Mouse (Mus musculus): Measurements from ENCODE around the gene Cybrd1. TPM values are rescaled to one million over a fixed set of nuclear protein-coding genes. Genes with fewer than 3 reads are reported as not detected.

Cybrd1 gene
- polyA plus RNA-seq, 1 experiment from 2014 or later, result 1.5 TPM

DNA sequence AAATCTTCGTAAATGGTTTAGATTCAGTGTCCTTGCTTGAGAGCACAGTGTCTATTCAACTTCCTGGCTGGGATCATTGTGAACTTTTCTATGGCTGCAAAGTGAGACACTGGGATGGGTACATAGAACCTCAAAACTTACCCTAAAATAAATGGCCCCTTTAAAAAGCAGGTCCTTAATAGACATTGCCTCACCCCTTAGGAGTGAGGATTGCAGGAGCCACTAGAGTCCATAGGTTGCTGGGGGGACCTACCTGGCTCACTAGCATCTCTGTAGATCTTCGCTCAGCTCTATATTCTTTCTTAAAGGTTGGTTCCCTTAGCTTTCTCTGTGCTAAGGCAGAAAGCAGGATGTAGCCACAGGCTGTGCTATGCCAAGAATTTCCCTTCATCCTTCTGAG lies 12.6 kb downstream of the Cybrd1 start:
- no peak for ATAC-seq (replicated peaks)
- H3K4me2 ChIP-seq (replicated peaks), result no peak overlapping the region
- no peaks in the 10 kb centered on the region for H3K27me3 ChIP-seq
- H3K9ac ChIP-seq (replicated peaks), result no peak overlapping the region
- H3K9me3 ChIP-seq, result no peaks in the 10 kb centered on the region
- WGBS, result 90% methylated on average over 2 of the region's 2 CpGs
- no peak overlapping the region for H3K27ac ChIP-seq (replicated peaks)
- H3K4me3 ChIP-seq, result no peak overlapping the region
- H3K36me3 ChIP-seq, result no peaks in the 10 kb centered on the region
- H3K4me1 ChIP-seq, result no peaks in the 10 kb centered on the region

GRCm38 (mm10) chr2:71131866-71132496 lies 14.3 kb downstream of the Cybrd1 start:
- no peak for ATAC-seq (replicated peaks)
- 84% methylated on average over 3 of the region's 3 CpGs for WGBS

DNA sequence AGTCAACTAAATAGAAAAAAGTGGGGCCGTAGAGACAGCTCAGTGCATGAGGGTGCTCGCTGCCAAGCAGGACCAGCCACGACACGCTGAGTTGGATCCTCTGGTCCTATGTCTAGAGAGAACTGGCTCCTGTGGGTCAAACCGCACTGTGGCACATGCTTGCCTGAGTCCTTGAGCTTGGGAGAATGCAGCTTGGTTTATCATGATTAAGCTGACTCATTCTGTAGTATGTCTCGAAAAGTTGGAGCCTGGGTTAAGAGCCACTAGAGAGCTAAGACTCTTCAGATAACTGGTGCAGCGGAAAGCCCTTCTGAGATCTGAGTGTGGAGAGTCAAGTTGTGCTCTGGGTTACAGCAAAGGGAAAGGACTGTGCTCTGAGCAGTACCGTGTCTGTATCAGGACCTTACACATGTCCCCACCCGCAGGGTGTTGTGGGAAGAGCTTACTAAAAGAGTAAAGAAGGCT lies 16.4 kb downstream of the Cybrd1 start:
- Histone ChIP-seq H3K27me3 (no peaks in the 10 kb centered on the region), H3K27ac (replicated peaks) (no peak overlapping the region), H3K9ac (replicated peaks) (no peak overlapping the region), H3K4me1 (no peaks in the 10 kb centered on the region), H3K9me3 (no peaks in the 10 kb centered on the region), H3K4me2 (replicated peaks) (no peak overlapping the region), H3K4me3 (no peak overlapping the region), H3K36me3 (no peaks in the 10 kb centered on the region)
- no peak for ATAC-seq (replicated peaks)
- 88% methylated on average over 9 of the region's 9 CpGs for WGBS

More at GRCm38 (mm10) chr2:71131866-71132496, 14.3 kb downstream of the Cybrd1 start:
- Histone ChIP-seq H3K4me1 (no peaks in the 10 kb centered on the region), H3K9ac (replicated peaks) (no peak overlapping the region), H3K27ac (replicated peaks) (no peak overlapping the region), H3K27me3 (no peaks in the 10 kb centered on the region), H3K9me3 (no peaks in the 10 kb centered on the region), H3K4me2 (replicated peaks) (no peak overlapping the region), H3K4me3 (no peak overlapping the region), H3K36me3 (no peaks in the 10 kb centered on the region)

DNA sequence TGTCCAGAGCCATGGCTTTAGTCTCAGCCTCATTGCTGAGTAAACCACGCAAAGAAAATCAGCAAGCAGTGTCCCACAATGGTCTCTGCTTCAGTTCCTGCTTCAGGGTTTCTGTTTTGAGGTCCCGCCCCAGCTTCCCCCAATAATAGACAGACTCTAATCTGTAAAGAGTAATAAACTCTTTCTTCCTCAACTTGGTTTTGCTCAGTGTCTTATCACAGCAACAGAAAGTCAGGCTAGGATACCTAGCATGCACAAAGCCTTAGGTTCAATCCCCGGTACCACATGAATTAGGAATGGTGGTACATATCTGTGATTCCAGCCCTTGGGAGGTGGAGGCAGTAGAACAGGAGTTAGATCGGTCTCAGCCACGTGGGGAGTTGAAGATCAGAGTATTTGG lies 17.1 kb downstream of the Cybrd1 start:
- Histone ChIP-seq H3K9ac (replicated peaks) (no peak overlapping the region), H3K4me3 (no peak overlapping the region), H3K9me3 (no peaks in the 10 kb centered on the region), H3K27ac (replicated peaks) (no peak overlapping the region), H3K27me3 (no peaks in the 10 kb centered on the region), H3K4me2 (replicated peaks) (no peak overlapping the region), H3K36me3 (no peaks in the 10 kb centered on the region), H3K4me1 (no peaks in the 10 kb centered on the region)
- ATAC-seq (replicated peaks), result no peak
- 81% methylated on average over 5 of the region's 5 CpGs for WGBS

GRCm38 (mm10) chr2:71140622-71141021 lies 22.9 kb downstream of the Cybrd1 start:
- Histone ChIP-seq H3K27ac (replicated peaks) (no peak overlapping the region), H3K4me2 (replicated peaks) (no peak overlapping the region), H3K9ac (replicated peaks) (no peak overlapping the region), H3K9me3 (no peaks in the 10 kb centered on the region), H3K4me1 (no peaks in the 10 kb centered on the region), H3K36me3 (no peaks in the 10 kb centered on the region), H3K4me3 (no peak overlapping the region), H3K27me3 (no peaks in the 10 kb centered on the region)
- 71% methylated on average over 4 of the region's 4 CpGs for WGBS
- no peak for ATAC-seq (replicated peaks)

DNA sequence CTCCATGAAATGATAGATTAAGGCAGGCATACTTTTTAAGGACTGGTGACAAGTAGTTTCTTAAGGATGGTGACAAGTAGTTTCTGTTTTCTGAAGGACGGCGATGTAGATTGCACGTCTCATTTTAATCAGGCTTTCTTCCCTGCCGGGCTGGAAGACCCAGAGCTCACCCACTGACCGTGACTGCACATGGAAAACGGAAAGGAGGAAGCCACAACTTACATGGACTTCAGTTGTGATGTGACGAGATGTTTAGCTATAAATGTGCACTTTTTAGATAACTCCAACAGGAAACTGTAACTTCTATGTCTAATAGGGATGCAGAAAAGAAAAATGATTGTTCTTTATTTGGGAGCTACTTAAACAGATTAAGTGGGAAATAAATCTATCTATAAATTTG lies 24.7 kb downstream of the Cybrd1 start:
- WGBS, result 71% methylated on average over 7 of the region's 7 CpGs
- no peak for ATAC-seq (replicated peaks)
- no peaks in the 10 kb centered on the region for H3K36me3 ChIP-seq

GRCm38 (mm10) chr2:71145853-71146252 lies 28.1 kb downstream of the Cybrd1 start:
- no peak for ATAC-seq (replicated peaks)
- Histone ChIP-seq H3K27ac (replicated peaks) (no peak overlapping the region), H3K9me3 (no peaks in the 10 kb centered on the region), H3K4me2 (replicated peaks) (no peak overlapping the region), H3K36me3 (no peaks in the 10 kb centered on the region), H3K4me3 (no peak overlapping the region), H3K4me1 (peaks cover 7% of the 10 kb centered on the region), H3K9ac (replicated peaks) (no peak overlapping the region), H3K27me3 (no peaks in the 10 kb centered on the region)
- WGBS, result 92% methylated on average over 4 of the region's 4 CpGs

More for the DNA sequence above, 24.7 kb downstream of the Cybrd1 start:
- no peak overlapping the region for H3K27ac ChIP-seq (replicated peaks)
- H3K4me1 ChIP-seq, result no peaks in the 10 kb centered on the region
- no peaks in the 10 kb centered on the region for H3K9me3 ChIP-seq
- no peak overlapping the region for H3K4me3 ChIP-seq
- H3K27me3 ChIP-seq, result no peaks in the 10 kb centered on the region
- no peak overlapping the region for H3K9ac ChIP-seq (replicated peaks)
- H3K4me2 ChIP-seq (replicated peaks), result no peak overlapping the region

GRCm38 (mm10) chr2:71146266-71146665 lies 28.5 kb downstream of the Cybrd1 start:
- H3K4me3 ChIP-seq, result no peak overlapping the region

GRCm38 (mm10) chr2:71147816-71148215 lies 30.1 kb downstream of the Cybrd1 start:
- peak; percentile 51; the same call in 1 of the 2 replicates for ATAC-seq (replicated peaks)
- no peak overlapping the region for H3K4me2 ChIP-seq (replicated peaks)
- peaks cover 7% of the 10 kb centered on the region for H3K4me1 ChIP-seq
- H3K27me3 ChIP-seq, result no peaks in the 10 kb centered on the region
- no peak overlapping the region for H3K9ac ChIP-seq (replicated peaks)
- H3K27ac ChIP-seq (replicated peaks), result no peak overlapping the region
- no peaks in the 10 kb centered on the region for H3K36me3 ChIP-seq
- H3K4me3 ChIP-seq, result no peak overlapping the region
- no peaks in the 10 kb centered on the region for H3K9me3 ChIP-seq
- WGBS, result 18% methylated on average over 6 of the region's 6 CpGs

More at GRCm38 (mm10) chr2:71146266-71146665, 28.5 kb downstream of the Cybrd1 start:
- no peaks in the 10 kb centered on the region for H3K9me3 ChIP-seq
- no peaks in the 10 kb centered on the region for H3K27me3 ChIP-seq
- no peak overlapping the region for H3K4me2 ChIP-seq (replicated peaks)
- no peaks in the 10 kb centered on the region for H3K36me3 ChIP-seq
- H3K9ac ChIP-seq (replicated peaks), result no peak overlapping the region
- no peak for ATAC-seq (replicated peaks)
- H3K27ac ChIP-seq (replicated peaks), result no peak overlapping the region
- 70% methylated on average over 3 of the region's 3 CpGs for WGBS
- peaks cover 7% of the 10 kb centered on the region for H3K4me1 ChIP-seq

DNA sequence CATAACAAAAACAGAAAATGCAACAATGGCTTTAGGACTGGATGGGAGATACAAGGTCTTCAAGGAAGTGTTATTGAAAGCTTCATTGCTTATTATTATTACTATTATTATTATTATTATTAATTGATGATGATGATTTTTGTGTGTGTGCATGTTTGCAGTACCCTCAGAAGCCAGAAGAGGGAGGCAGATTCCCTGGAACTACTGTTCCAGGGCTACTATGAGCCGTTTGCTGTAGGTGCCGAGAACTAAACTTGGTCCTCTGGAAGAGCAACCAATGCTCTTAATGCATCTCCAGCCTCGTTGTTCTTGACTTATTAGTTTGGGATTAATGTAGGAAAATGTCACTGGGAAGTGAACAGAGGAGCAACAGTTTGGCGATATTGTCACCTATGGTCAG lies 34.4 kb downstream of the Cybrd1 start:
- H3K36me3 ChIP-seq, result no peaks in the 10 kb centered on the region
- H3K27ac ChIP-seq (replicated peaks), result no peak overlapping the region
- H3K4me3 ChIP-seq, result no peak overlapping the region
- H3K9ac ChIP-seq (replicated peaks), result no peak overlapping the region
- H3K4me1 ChIP-seq, result peaks cover 9% of the 10 kb centered on the region
- no peaks in the 10 kb centered on the region for H3K27me3 ChIP-seq
- no peak overlapping the region for H3K4me2 ChIP-seq (replicated peaks)
- H3K9me3 ChIP-seq, result no peaks in the 10 kb centered on the region
- ATAC-seq (replicated peaks), result no peak
- 92% methylated on average over 4 of the region's 4 CpGs for WGBS

DNA sequence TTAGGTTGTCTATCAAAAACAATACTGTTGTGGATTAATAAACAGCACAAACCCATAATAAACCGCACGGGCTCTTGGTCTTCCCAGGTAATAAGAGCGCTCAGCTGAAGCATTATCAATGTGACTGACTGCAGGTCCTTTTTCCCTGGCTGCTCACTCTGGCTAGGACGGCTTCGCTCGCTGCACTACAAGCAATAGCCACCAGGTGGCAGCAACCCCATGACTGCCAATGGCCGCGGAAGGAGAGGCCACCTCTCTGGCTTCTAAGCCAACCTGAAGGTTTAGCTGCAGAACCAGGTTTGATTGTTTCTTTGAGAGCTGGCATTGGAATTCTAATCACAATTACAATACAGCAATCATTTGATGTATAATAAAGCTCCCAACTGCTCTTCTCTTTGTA lies 37.8 kb downstream of the Cybrd1 start:
- H3K4me1 ChIP-seq, result peaks cover 11% of the 10 kb centered on the region
- no peak overlapping the region for H3K9ac ChIP-seq (replicated peaks)
- WGBS, result 7% methylated on average over 8 of the region's 8 CpGs
- peak; percentile 73 for ATAC-seq (replicated peaks)
- H3K27ac ChIP-seq (replicated peaks), result no peak overlapping the region
- no peaks in the 10 kb centered on the region for H3K27me3 ChIP-seq
- H3K36me3 ChIP-seq, result no peaks in the 10 kb centered on the region
- H3K9me3 ChIP-seq, result no peaks in the 10 kb centered on the region
- H3K4me2 ChIP-seq (replicated peaks), result no peak overlapping the region
- H3K4me3 ChIP-seq, result no peak overlapping the region

GRCm38 (mm10) chr2:71156446-71156845 lies 38.7 kb downstream of the Cybrd1 start:
- no peak overlapping the region for H3K4me3 ChIP-seq
- H3K36me3 ChIP-seq, result no peaks in the 10 kb centered on the region
- no peak for ATAC-seq (replicated peaks)
- H3K4me1 ChIP-seq, result peaks cover 16% of the 10 kb centered on the region
- no peak overlapping the region for H3K4me2 ChIP-seq (replicated peaks)
- H3K27ac ChIP-seq (replicated peaks), result no peak overlapping the region
- no peaks in the 10 kb centered on the region for H3K27me3 ChIP-seq
- no peaks in the 10 kb centered on the region for H3K9me3 ChIP-seq
- H3K9ac ChIP-seq (replicated peaks), result no peak overlapping the region
- WGBS, result 86% methylated on average over 8 of the region's 8 CpGs

DNA sequence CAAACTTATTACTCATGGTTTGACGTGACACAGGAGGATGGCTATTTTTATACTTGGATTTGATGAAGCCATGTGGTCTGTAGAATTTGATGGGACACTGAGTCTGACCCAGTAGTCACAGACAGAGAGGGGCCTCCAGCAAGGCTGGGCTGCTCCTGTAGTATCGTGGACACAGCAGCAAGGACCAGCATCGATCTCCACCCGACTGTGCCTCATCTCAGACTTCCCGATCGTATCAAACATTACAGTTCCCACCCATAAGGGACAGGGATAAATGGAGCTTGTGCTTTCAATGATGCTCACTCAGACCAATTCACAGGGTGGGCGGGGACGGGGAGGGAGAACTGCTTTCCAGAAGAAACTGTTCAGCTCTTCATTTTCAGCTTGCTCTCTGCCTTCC lies 40.2 kb downstream of the Cybrd1 start:
- Histone ChIP-seq H3K27ac (replicated peaks) (no peak overlapping the region), H3K4me3 (no peak overlapping the region), H3K27me3 (no peaks in the 10 kb centered on the region), H3K4me2 (replicated peaks) (no peak overlapping the region), H3K9me3 (no peaks in the 10 kb centered on the region), H3K4me1 (peaks cover 23% of the 10 kb centered on the region), H3K9ac (replicated peaks) (no peak overlapping the region), H3K36me3 (no peaks in the 10 kb centered on the region)
- ATAC-seq (replicated peaks), result no peak
- 95% methylated on average over 8 of the region's 8 CpGs for WGBS

All from forebrain, embryonic 15.5 days (tissue).